Mouse (Mus musculus): Measurements from ENCODE around the gene Tango2. TPM values are rescaled to one million over a fixed set of nuclear protein-coding genes. Genes with fewer than 3 reads are reported as not detected.

Tango2 gene
- polyA plus RNA-seq, 1 experiment from 2014 or later = 34.9 TPM

- WGBS = 63% methylated on average over 1 of the region's 1 CpGs
- Histone ChIP-seq H3K36me3 (no peaks in the 10 kb centered on the region), H3K27me3 (replicated peaks) (peaks cover 19% of the 10 kb centered on the region), H3K27ac (no peak overlapping the region), H3K9me3 (no peaks in the 10 kb centered on the region), H3K4me1 (peaks cover 7% of the 10 kb centered on the region; the same call in 1 of the 2 replicates), H3K9ac (no peak overlapping the region), H3K4me2 (no peak overlapping the region), H3K4me3 (replicated peaks) (no peak overlapping the region)
- peak; percentile 62; the same call in 1 of the 2 replicates for ATAC-seq (ENCODE audit: insufficient read depth, low FRiP score, low read depth)
These were observed 5.2 kb upstream of the Tango2 start for GRCm38 (mm10) chr16:18353106-18353505.

- H3K9ac ChIP-seq = no peak overlapping the region
- H3K9me3 ChIP-seq = no peaks in the 10 kb centered on the region
- H3K27me3 ChIP-seq (replicated peaks) = peaks cover 19% of the 10 kb centered on the region
- H3K36me3 ChIP-seq = no peaks in the 10 kb centered on the region
- no peak for ATAC-seq (ENCODE audit: insufficient read depth, low FRiP score, low read depth)
- no peak overlapping the region for H3K27ac ChIP-seq
- H3K4me1 ChIP-seq = peaks cover 16% of the 10 kb centered on the region; the same call in 1 of the 2 replicates
- no peak overlapping the region for H3K4me3 ChIP-seq (replicated peaks)
- WGBS = 49% methylated on average over 5 of the region's 5 CpGs
- no peak overlapping the region for H3K4me2 ChIP-seq
These were observed 3.6 kb upstream of the Tango2 start for GRCm38 (mm10) chr16:18351313-18352055.

- Histone ChIP-seq H3K9me3 (no peaks in the 10 kb centered on the region), H3K27me3 (replicated peaks) (peaks cover 19% of the 10 kb centered on the region), H3K9ac (no peak overlapping the region), H3K4me3 (replicated peaks) (no peak overlapping the region), H3K27ac (no peak overlapping the region), H3K36me3 (no peaks in the 10 kb centered on the region), H3K4me2 (no peak overlapping the region), H3K4me1 (peaks cover 16% of the 10 kb centered on the region; the same call in 1 of the 2 replicates)
- no peak for ATAC-seq (ENCODE audit: insufficient read depth, low FRiP score, low read depth)
- WGBS = 77% methylated on average over 12 of the region's 12 CpGs
These were observed 1.9 kb upstream of the Tango2 start for GRCm38 (mm10) chr16:18349761-18350325.

- H3K4me1 ChIP-seq = peaks cover 21% of the 10 kb centered on the region
- peak overlapping the region; percentile 98 for H3K4me2 ChIP-seq
- no peaks in the 10 kb centered on the region for H3K36me3 ChIP-seq
- H3K27me3 ChIP-seq (replicated peaks) = peaks cover 19% of the 10 kb centered on the region
- no peak overlapping the region for H3K27ac ChIP-seq
- no peaks in the 10 kb centered on the region for H3K9me3 ChIP-seq
- H3K4me3 ChIP-seq (replicated peaks) = peak overlapping the region; percentile 62
- whole genome bisulfite sequencing = 1% methylated on average over 28 of the region's 28 CpGs
- 0 out of 2 replicates have a peak, but pooled peaks have one; percentile 0 for ATAC-seq (ENCODE audit: insufficient read depth, low FRiP score, low read depth)
- H3K9ac ChIP-seq = peak overlapping the region; percentile 33
These were observed 785 bp upstream of the Tango2 start for GRCm38 (mm10) chr16:18348601-18349175.

GRCm38 (mm10) chr16:18345243-18345642 lies 2.7 kb downstream of the Tango2 start:
- H3K9me3 ChIP-seq = no peaks in the 10 kb centered on the region
- 5% methylated on average over 3 of the region's 3 CpGs for WGBS
- no peak for ATAC-seq (ENCODE audit: insufficient read depth, low FRiP score, low read depth)
- H3K4me2 ChIP-seq = no peak overlapping the region
- H3K27me3 ChIP-seq (replicated peaks) = peaks cover 15% of the 10 kb centered on the region
- no peak overlapping the region for H3K9ac ChIP-seq
- peaks cover 30% of the 10 kb centered on the region for H3K4me1 ChIP-seq
- no peak overlapping the region for H3K27ac ChIP-seq
- H3K36me3 ChIP-seq = no peaks in the 10 kb centered on the region
- no peak overlapping the region for H3K4me3 ChIP-seq (replicated peaks)

- peak overlapping the region; percentile 80 for H3K4me2 ChIP-seq
- H3K4me3 ChIP-seq (replicated peaks) = peak overlapping the region; percentile 59
- H3K4me1 ChIP-seq = peaks cover 28% of the 10 kb centered on the region
- WGBS = under 1% methylated on average over 38 of the region's 38 CpGs
- H3K36me3 ChIP-seq = no peaks in the 10 kb centered on the region
- no peak overlapping the region for H3K27ac ChIP-seq
- H3K9me3 ChIP-seq = no peaks in the 10 kb centered on the region
- peak overlapping the region; percentile 16; the same call in 1 of the 2 replicates for H3K9ac ChIP-seq
- peak; percentile 92 for ATAC-seq (ENCODE audit: insufficient read depth, low FRiP score, low read depth)
- H3K27me3 ChIP-seq (replicated peaks) = peaks cover 2% of the 10 kb centered on the region; the same call in 1 of the 2 replicates
These were observed 4.1 kb downstream of the Tango2 start for GRCm38 (mm10) chr16:18343778-18344177.

- Histone ChIP-seq H3K4me3 (replicated peaks) (peak overlapping the region; percentile 59), H3K27ac (no peak overlapping the region), H3K4me1 (peaks cover 23% of the 10 kb centered on the region), H3K9me3 (no peaks in the 10 kb centered on the region), H3K36me3 (no peaks in the 10 kb centered on the region), H3K27me3 (replicated peaks) (no peaks in the 10 kb centered on the region), H3K4me2 (peak overlapping the region; percentile 80), H3K9ac (peak overlapping the region; percentile 16; the same call in 1 of the 2 replicates)
- no peak for ATAC-seq (ENCODE audit: insufficient read depth, low FRiP score, low read depth)
- 42% methylated on average over 9 of the region's 9 CpGs for WGBS
These were observed 5.0 kb downstream of the Tango2 start for GRCm38 (mm10) chr16:18342650-18343570.

- 83% methylated on average over 2 of the region's 2 CpGs for WGBS
- Histone ChIP-seq H3K27me3 (replicated peaks) (no peaks in the 10 kb centered on the region), H3K4me1 (peaks cover 15% of the 10 kb centered on the region), H3K36me3 (no peaks in the 10 kb centered on the region), H3K27ac (no peak overlapping the region), H3K4me3 (replicated peaks) (no peak overlapping the region), H3K9ac (no peak overlapping the region), H3K4me2 (no peak overlapping the region), H3K9me3 (no peaks in the 10 kb centered on the region)
- no peak for ATAC-seq (ENCODE audit: insufficient read depth, low FRiP score, low read depth)
These were observed 5.8 kb downstream of the Tango2 start for GRCm38 (mm10) chr16:18342076-18342475.

GRCm38 (mm10) chr16:18341605-18342004 lies 6.3 kb downstream of the Tango2 start:
- Histone ChIP-seq H3K9me3 (no peaks in the 10 kb centered on the region), H3K27ac (no peak overlapping the region), H3K4me3 (replicated peaks) (no peak overlapping the region), H3K4me2 (no peak overlapping the region), H3K36me3 (no peaks in the 10 kb centered on the region), H3K9ac (no peak overlapping the region), H3K4me1 (peaks cover 14% of the 10 kb centered on the region), H3K27me3 (replicated peaks) (no peaks in the 10 kb centered on the region)
- no peak for ATAC-seq (ENCODE audit: insufficient read depth, low FRiP score, low read depth)
- WGBS = 82% methylated on average over 8 of the region's 8 CpGs

- Histone ChIP-seq H3K36me3 (no peaks in the 10 kb centered on the region), H3K4me3 (replicated peaks) (no peak overlapping the region), H3K9ac (no peak overlapping the region), H3K27ac (no peak overlapping the region), H3K9me3 (no peaks in the 10 kb centered on the region), H3K27me3 (replicated peaks) (no peaks in the 10 kb centered on the region), H3K4me2 (no peak overlapping the region), H3K4me1 (peaks cover 14% of the 10 kb centered on the region)
- ATAC-seq (ENCODE audit: insufficient read depth, low FRiP score, low read depth) = no peak
- WGBS = 33% methylated on average over 1 of the region's 1 CpGs
These were observed 8.0 kb downstream of the Tango2 start for GRCm38 (mm10) chr16:18339866-18340265.

- H3K4me2 ChIP-seq = no peak overlapping the region
- ATAC-seq (ENCODE audit: insufficient read depth, low FRiP score, low read depth) = no peak
- no peaks in the 10 kb centered on the region; the same call in 1 of the 2 replicates for H3K4me1 ChIP-seq
- H3K36me3 ChIP-seq = no peaks in the 10 kb centered on the region
- H3K9ac ChIP-seq = no peak overlapping the region
- H3K27me3 ChIP-seq (replicated peaks) = no peaks in the 10 kb centered on the region
- H3K4me3 ChIP-seq (replicated peaks) = no peak overlapping the region
- no peak overlapping the region for H3K27ac ChIP-seq
- WGBS = 89% methylated on average over 4 of the region's 4 CpGs
- H3K9me3 ChIP-seq = no peaks in the 10 kb centered on the region
These were observed 10.6 kb downstream of the Tango2 start for GRCm38 (mm10) chr16:18337261-18337660.

Measured in stomach, embryonic 15.5 days (tissue).